Mouse (Mus musculus): ENCODE results near the gene Pik3r3.

DNA sequence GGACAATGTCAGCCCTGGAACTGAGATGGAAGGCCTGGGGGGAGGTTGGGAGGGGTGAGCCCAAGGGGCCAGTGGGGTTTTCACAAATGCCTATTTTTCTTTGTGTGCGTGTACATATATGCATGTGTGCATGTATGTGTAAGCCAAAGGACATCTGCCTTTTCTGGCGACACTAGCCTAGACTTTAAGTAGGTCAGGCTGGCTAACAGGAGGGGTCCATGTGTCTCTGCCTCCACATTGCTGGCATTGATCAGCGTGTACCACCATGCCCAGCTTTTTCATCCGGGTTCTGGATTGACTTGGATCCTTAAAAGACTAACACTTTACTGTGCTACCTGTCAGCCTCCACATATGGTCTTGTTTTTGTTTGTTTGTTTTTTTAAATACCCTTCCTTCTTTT, 47.7 kb upstream of the Pik3r3 start:
- no peak for TF ChIP-seq CTCF (IDR thresholded peaks at IDR 0.05; ENCODE audit: borderline replicate concordance, control insufficient read depth, extremely low read depth, insufficient read depth, low read length, poor library complexity)
- TF ChIP-seq POLR2A (IDR thresholded peaks at IDR 0.05; ENCODE audit: control insufficient read depth, extremely low read depth, insufficient read depth, low read length, poor library complexity) = no peak
